Mouse (Mus musculus) forebrain, embryonic 15.5 days (tissue): Measurements from ENCODE around the gene Ndufb7. TPM values are rescaled to one million over a fixed set of nuclear protein-coding genes. Genes with fewer than 3 reads are reported as not detected.

Source experiments
- ATAC-seq: fragments of 200-750 bp; cut with Nextera tagmentation; replicated peaks from 2 replicates; pipeline ENCODE4 v1.8.0; 2017; ENCODE audit warnings: mild to moderate bottlenecking, moderate TSS enrichment, moderate library complexity
- H3K27ac ChIP-seq: fragments of 300-500 bp; sonication (generic); replicated peaks from 2 replicates; pipeline ENCODE4 v1.5.1; 2015; ENCODE audit warnings: mild to moderate bottlenecking, inconsistent platforms
- H3K27me3 ChIP-seq: fragments of 300-500 bp; sonication (generic); 2 replicates; pipeline ENCODE4 v1.6.1; 2015; ENCODE audit warnings: inconsistent platforms
- H3K36me3 ChIP-seq: fragments of 300-500 bp; sonication (generic); 2 replicates; pipeline ENCODE4 v1.6.1; 2015; ENCODE audit warnings: mild to moderate bottlenecking, inconsistent platforms
- H3K4me1 ChIP-seq: fragments of 300-500 bp; sonication (generic); 2 replicates; pipeline ENCODE4 v1.6.1; 2015; ENCODE audit warnings: inconsistent platforms
- H3K4me2 ChIP-seq: fragments of 300-500 bp; sonication (generic); replicated peaks from 2 replicates; pipeline ENCODE4 v1.6.1; 2015; ENCODE audit warnings: mild to moderate bottlenecking, inconsistent platforms
- H3K4me3 ChIP-seq: fragments of 300-500 bp; sonication (generic); 2 replicates; pipeline ENCODE4 v1.5.1; 2015; ENCODE audit warnings: mild to moderate bottlenecking, inconsistent platforms
- H3K9ac ChIP-seq: fragments of 300-500 bp; sonication (generic); replicated peaks from 2 replicates; pipeline ENCODE4 v1.6.1; 2015; ENCODE audit warnings: mild to moderate bottlenecking, inconsistent platforms
- H3K9me3 ChIP-seq: fragments of 300-500 bp; sonication (generic); 2 replicates; pipeline ENCODE4 v1.6.1; 2016; ENCODE audit warnings: inconsistent platforms
- WGBS: fragments of 180-500 bp; shearing (Covaris S2); methylation state at CpG from one replicate; pipeline ENCODE4 v1.1.7; 2015; ENCODE audit warnings: mixed read lengths; 5-methylcytosine and 5-hydroxymethylcytosine counted together
- polyA plus RNA-seq: library from polyadenylated mRNA; unstranded; fragments of >200 nt; fragmentation: Nextera tagmentation; extraction: Ambion mirVana; gene quantifications from 2 replicates; pipeline ENCODE4 v1.2.1, GENCODE M21; 2015

Gene Ndufb7
- polyA plus RNA-seq, 1 experiment from 2014 or later, result 327 TPM

DNA sequence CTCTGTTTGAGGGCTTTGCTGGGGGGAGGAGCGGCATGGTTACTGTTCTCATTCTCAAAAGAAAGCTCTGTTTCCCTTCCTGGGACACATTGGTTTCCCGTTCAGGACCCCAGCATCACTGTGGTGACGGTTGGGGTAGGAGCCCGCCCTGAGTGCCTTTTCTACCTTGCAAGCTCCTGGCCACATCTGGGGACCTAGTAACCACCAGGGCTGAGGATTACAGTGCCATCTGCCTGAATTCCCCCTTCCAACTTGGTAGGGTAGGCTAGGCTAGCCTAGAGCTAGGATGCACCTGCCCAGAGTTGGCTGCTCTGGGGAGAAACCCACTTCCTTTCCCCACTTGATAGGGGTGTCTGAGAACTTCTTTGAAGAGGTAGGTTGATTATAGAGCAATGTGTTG, 45.5 kb downstream of the Ndufb7 start:
- no peaks in the 10 kb centered on the region for H3K9me3 ChIP-seq
- no peak overlapping the region for H3K9ac ChIP-seq
- peaks cover 17% of the 10 kb centered on the region for H3K4me1 ChIP-seq
- no peak overlapping the region for H3K4me3 ChIP-seq
- ATAC-seq, result no peak
- H3K27ac ChIP-seq, result no peak overlapping the region
- WGBS, result 95% methylated on average over 4 of the region's 4 CpGs
- no peak overlapping the region for H3K4me2 ChIP-seq
- H3K27me3 ChIP-seq, result no peaks in the 10 kb centered on the region
- peaks cover 39% of the 10 kb centered on the region for H3K36me3 ChIP-seq

DNA sequence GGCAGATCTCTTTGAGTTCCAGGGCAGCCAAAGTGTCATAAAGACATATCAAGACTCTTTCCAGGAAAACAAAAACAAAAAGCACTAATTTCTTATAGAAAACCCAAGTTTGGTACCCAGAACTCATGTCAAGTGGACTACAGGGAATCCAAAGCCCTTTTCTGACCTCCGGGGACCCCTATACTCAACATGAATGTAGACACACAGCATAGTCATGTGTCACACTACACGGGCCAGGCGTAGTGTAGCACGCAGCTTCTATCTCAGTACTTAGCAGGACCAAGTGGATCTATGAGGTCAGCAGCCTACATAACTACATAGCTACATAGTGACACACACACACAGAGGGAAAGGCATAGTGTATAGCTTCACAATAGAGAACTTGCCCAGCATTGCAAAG, 47.2 kb downstream of the Ndufb7 start:
- H3K9me3 ChIP-seq, result no peaks in the 10 kb centered on the region
- no peak overlapping the region for H3K4me2 ChIP-seq
- H3K27me3 ChIP-seq, result no peaks in the 10 kb centered on the region
- no peak overlapping the region for H3K27ac ChIP-seq
- no peak overlapping the region for H3K9ac ChIP-seq
- H3K4me3 ChIP-seq, result no peak overlapping the region
- peaks cover 12% of the 10 kb centered on the region for H3K4me1 ChIP-seq
- H3K36me3 ChIP-seq, result peaks cover 39% of the 10 kb centered on the region
- no peak for ATAC-seq
- 95% methylated on average over 4 of the region's 4 CpGs for WGBS

DNA sequence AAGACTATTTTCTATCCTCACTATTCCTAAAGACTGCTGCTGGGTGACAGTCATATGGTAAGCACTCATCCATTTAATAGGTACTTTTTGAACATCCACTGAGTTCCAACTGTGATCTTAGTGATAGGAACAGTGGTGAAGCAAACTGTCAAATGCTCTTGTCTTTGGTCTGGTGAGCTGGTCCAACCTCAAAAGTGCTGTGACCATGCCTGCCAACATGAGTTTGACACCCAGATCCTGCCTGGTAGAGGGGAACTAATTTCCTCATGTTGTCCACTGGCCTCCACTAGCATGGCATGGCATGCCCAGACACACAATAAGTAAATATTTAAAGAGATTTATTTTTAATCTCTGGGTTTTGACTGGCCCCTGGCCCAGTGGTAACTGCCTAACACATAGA, 50.2 kb downstream of the Ndufb7 start:
- ATAC-seq, result no peak
- Histone ChIP-seq H3K27ac (no peak overlapping the region), H3K9ac (no peak overlapping the region), H3K4me1 (no peaks in the 10 kb centered on the region), H3K27me3 (no peaks in the 10 kb centered on the region), H3K4me3 (no peak overlapping the region), H3K36me3 (peaks cover 23% of the 10 kb centered on the region), H3K4me2 (no peak overlapping the region), H3K9me3 (no peaks in the 10 kb centered on the region)

DNA sequence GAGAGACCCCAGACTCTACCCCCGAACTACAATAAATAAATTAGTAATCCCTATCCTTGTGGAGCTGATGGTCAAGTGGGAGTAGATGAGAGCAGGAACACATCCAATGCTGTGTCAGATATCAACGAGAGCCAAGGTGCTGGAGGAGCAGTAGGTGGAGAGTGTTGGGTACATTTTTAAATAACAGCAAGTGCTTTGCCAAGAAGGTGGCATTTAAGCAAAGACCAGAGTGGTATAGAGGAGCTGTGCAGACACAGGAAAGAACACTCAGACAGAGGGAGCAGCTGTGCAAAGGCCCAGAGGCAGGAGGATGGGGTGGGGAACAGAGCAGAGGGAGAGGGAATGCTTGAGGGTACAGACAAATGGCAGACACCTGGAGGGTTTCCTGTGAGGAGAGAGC, 50.6 kb downstream of the Ndufb7 start:
- Histone ChIP-seq H3K27me3 (no peaks in the 10 kb centered on the region), H3K9ac (no peak overlapping the region), H3K27ac (no peak overlapping the region), H3K4me3 (no peak overlapping the region), H3K9me3 (no peaks in the 10 kb centered on the region), H3K4me2 (no peak overlapping the region), H3K4me1 (peaks cover 3% of the 10 kb centered on the region; the same call in 1 of the 2 replicates), H3K36me3 (peaks cover 18% of the 10 kb centered on the region)
- ATAC-seq, result no peak
- 89% methylated on average over 2 of the region's 2 CpGs for WGBS

DNA sequence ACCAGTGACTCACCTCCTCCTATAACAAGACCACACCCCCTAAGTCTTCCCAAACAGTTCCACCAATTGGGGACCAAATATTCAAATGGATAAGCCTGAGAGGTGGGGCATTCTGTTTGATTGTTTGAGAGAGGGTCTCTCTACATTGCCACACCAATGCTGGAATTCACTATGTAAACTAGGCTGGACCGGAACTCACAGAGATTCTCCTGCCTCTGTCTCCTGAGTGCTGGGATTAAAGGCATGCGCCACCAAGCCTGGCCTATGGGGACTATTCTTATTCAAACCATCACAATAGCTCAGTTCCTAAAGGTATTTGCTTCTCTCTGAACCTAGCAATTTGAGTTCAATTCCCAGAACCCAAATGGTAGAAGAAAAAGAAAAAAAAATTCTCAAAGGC, 52.1 kb downstream of the Ndufb7 start:
- Histone ChIP-seq H3K27ac (no peak overlapping the region), H3K4me1 (peaks cover 4% of the 10 kb centered on the region; the same call in 1 of the 2 replicates), H3K9me3 (no peaks in the 10 kb centered on the region), H3K9ac (no peak overlapping the region), H3K4me3 (no peak overlapping the region), H3K4me2 (no peak overlapping the region), H3K36me3 (peaks cover 5% of the 10 kb centered on the region), H3K27me3 (no peaks in the 10 kb centered on the region)
- no peak for ATAC-seq
- WGBS, result 96% methylated on average over 2 of the region's 2 CpGs

DNA sequence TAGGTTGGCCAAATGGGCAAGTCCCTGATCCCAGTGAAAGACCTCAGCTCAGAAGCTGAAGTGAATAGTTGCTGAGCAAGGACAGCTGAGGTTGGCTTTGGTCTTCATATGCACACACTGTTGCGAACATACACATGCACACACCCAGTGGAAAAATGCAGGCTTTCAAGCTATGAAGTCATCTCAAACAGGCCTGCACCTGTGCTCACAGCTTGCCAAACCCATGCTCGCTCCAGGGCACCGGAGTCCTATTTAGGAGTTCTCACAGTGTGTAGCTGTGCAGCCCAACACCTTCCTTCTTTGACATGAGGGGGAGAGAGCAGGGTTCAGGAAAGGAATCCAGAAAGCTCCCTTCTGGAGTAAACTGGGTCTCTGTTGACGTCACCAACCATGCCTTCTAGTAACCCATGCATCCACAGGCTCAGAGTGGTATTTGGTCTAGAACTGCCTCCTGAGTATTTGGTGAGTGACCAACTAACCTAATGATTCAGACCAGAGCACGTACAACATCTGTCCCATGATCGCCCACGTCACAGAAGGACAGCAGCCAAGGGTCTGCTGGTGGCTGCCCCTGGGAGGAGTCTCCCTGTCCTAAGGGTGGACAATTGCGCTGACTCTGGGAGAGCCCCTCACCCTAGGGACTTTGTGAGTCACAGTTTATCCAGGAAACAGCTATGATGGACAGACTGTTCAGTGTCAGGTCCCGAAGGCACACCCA, 53.3 kb downstream of the Ndufb7 start:
- 88% methylated on average over 9 of the region's 9 CpGs for WGBS
- no peak overlapping the region for H3K4me3 ChIP-seq
- H3K9me3 ChIP-seq, result no peaks in the 10 kb centered on the region
- H3K27me3 ChIP-seq, result no peaks in the 10 kb centered on the region
- H3K9ac ChIP-seq, result no peak overlapping the region
- no peak for ATAC-seq
- no peak overlapping the region for H3K4me2 ChIP-seq
- H3K36me3 ChIP-seq, result no peaks in the 10 kb centered on the region
- H3K27ac ChIP-seq, result no peak overlapping the region
- peaks cover 4% of the 10 kb centered on the region; the same call in 1 of the 2 replicates for H3K4me1 ChIP-seq

Other genes with a start within 250 kb of the Ndufb7 start
- 28.3 and 29.9 TPM in 2 replicates for gene Elmod2, start 234.2 kb upstream of the Ndufb7 start, polyA plus RNA-seq
- gene Mgat4d, start 218.2 kb upstream of the Ndufb7 start, polyA plus RNA-seq, result not detected in 2 replicates
- 6.2 and 6.3 TPM in 2 replicates for gene Clgn, start 176.8 kb upstream of the Ndufb7 start, polyA plus RNA-seq
- 208 and 220 TPM in 2 replicates for gene Scoc, start 108.3 kb upstream of the Ndufb7 start, polyA plus RNA-seq
- 0.06 and 0.08 TPM in 2 replicates for gene Olfr370, start 30.9 kb upstream of the Ndufb7 start, polyA plus RNA-seq
- gene Tecr, start 41.3 kb downstream of the Ndufb7 start, polyA plus RNA-seq, result 683 and 712 TPM in 2 replicates
- 59.8 and 63.0 TPM in 2 replicates for gene Dnajb1, start 41.5 kb downstream of the Ndufb7 start, polyA plus RNA-seq
- gene Gipc1, start 86.0 kb downstream of the Ndufb7 start, polyA plus RNA-seq, result 161 and 168 TPM in 2 replicates
- gene Ptger1, start 100.0 kb downstream of the Ndufb7 start, polyA plus RNA-seq, result 0.82 and 1.2 TPM in 2 replicates
- 29.8 and 33.1 TPM in 2 replicates for gene Pkn1, start 132.5 kb downstream of the Ndufb7 start, polyA plus RNA-seq
- gene Ddx39, start 148.5 kb downstream of the Ndufb7 start, polyA plus RNA-seq, result 121 and 124 TPM in 2 replicates
- gene Adgre5, start 174.7 kb downstream of the Ndufb7 start, polyA plus RNA-seq, result 8.7 and 8.8 TPM in 2 replicates